Mouse (Mus musculus) heart, embryonic 12.5 days (tissue): ENCODE data around the gene Ubap1. TPM values are rescaled to one million over a fixed set of nuclear protein-coding genes. Genes with fewer than 3 reads are reported as not detected.
A peak's percentile ranks its signal among the peaks of the same experiment; 100 is the strongest.

Source experiments
- ATAC-seq: fragments of 200-750 bp; cut with Nextera tagmentation; 2 replicates; pipeline ENCODE4 v1.8.0; 2017; ENCODE audit warnings: moderate TSS enrichment, moderate library complexity; ENCODE audit not compliant: insufficient number of reproducible peaks, low FRiP score
- H3K27ac ChIP-seq: fragments of 300-500 bp; sonication (generic); 2 replicates; pipeline ENCODE4 v1.5.1; 2016; ENCODE audit warnings: mild to moderate bottlenecking, moderate library complexity; ENCODE audit not compliant: poor library complexity, severe bottlenecking
- H3K27me3 ChIP-seq: fragments of 300-500 bp; sonication (generic); replicated peaks from 2 replicates; pipeline ENCODE4 v1.6.1; 2016; ENCODE audit warnings: mild to moderate bottlenecking, moderate library complexity
- H3K36me3 ChIP-seq: fragments of 300-500 bp; sonication (generic); 2 replicates; pipeline ENCODE4 v1.6.1; 2016; ENCODE audit warnings: mild to moderate bottlenecking, moderate library complexity
- H3K4me1 ChIP-seq: fragments of 300-500 bp; sonication (generic); replicated peaks from 2 replicates; pipeline ENCODE4 v1.6.1; 2016; ENCODE audit warnings: mild to moderate bottlenecking
- H3K4me2 ChIP-seq: fragments of 300-500 bp; sonication (generic); 2 replicates; pipeline ENCODE4 v1.6.1; 2016; ENCODE audit warnings: mild to moderate bottlenecking, moderate library complexity
- H3K4me3 ChIP-seq: fragments of 300-500 bp; sonication (generic); 2 replicates; pipeline ENCODE4 v1.5.1; 2016; ENCODE audit warnings: mild to moderate bottlenecking
- H3K9ac ChIP-seq: fragments of 300-500 bp; sonication (generic); 2 replicates; pipeline ENCODE4 v1.6.1; 2016; ENCODE audit warnings: mild to moderate bottlenecking, moderate library complexity
- H3K9me3 ChIP-seq: fragments of 300-500 bp; sonication (generic); replicated peaks from 2 replicates; pipeline ENCODE4 v1.6.1; 2016; ENCODE audit warnings: mild to moderate bottlenecking, moderate library complexity
- WGBS: fragments of 180-500 bp; shearing (Covaris S2); methylation state at CpG from one replicate; pipeline ENCODE4 v1.1.7; 2016; 5-methylcytosine and 5-hydroxymethylcytosine counted together
- polyA plus RNA-seq: library from polyadenylated mRNA; unstranded; fragments of >200 nt; fragmentation: Nextera tagmentation; extraction: Ambion mirVana; gene quantifications from 2 replicates; pipeline ENCODE4 v1.2.1, GENCODE M21; 2016

Ubap1 gene
- polyA plus RNA-seq, 1 experiment from 2014 or later: 53.3 TPM

DNA sequence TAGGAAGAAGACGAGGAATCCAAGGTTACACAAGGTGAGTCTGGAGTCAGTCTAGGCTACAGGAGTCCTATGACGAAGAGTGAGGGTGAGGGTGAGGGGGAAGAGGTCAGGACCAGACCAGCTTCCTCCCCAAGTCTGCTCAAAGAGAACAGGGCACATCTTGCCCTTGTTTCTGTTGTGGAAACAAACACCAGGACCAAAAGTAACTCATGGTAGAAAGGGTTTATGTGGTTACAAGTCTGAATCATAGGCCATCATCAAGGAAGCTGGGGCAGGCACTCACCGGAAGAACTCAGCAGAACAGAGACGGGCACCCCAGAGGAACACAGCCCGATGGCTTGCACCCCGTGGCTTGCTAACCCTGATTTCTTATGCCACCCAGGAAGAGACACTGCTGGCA lies 21.9 kb upstream of the Ubap1 start:
- no peak overlapping the region for H3K9ac ChIP-seq
- H3K36me3 ChIP-seq: no peaks in the 10 kb centered on the region
- WGBS: 80% methylated on average over 6 of the region's 6 CpGs
- H3K4me3 ChIP-seq: no peak overlapping the region
- H3K27ac ChIP-seq: no peak overlapping the region
- no peaks in the 10 kb centered on the region for H3K4me1 ChIP-seq
- H3K9me3 ChIP-seq: no peaks in the 10 kb centered on the region
- H3K27me3 ChIP-seq: no peaks in the 10 kb centered on the region
- no peak for ATAC-seq
- no peak overlapping the region for H3K4me2 ChIP-seq

DNA sequence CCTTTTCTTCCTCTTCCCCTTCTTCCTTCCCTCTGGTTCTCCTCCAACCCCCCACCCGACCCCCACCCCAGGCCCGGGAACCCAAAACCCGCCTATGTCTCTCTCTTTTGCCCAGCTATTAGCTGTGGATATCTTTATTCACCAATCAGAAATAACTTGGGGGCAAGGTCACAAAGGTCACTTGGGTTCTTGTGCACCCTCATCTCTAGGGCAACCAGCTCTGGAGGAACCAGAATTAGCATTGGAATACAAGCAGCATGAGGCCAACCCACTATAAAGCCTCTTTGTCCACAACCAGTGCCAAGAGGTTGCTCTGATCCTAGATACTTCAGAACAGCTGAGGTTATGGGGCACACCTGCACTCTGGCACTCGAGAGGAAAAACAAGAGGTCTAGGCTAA lies 19.3 kb upstream of the Ubap1 start:
- no peaks in the 10 kb centered on the region for H3K27me3 ChIP-seq
- no peak overlapping the region for H3K27ac ChIP-seq
- no peaks in the 10 kb centered on the region for H3K36me3 ChIP-seq
- H3K4me2 ChIP-seq: no peak overlapping the region
- no peaks in the 10 kb centered on the region for H3K4me1 ChIP-seq
- no peak for ATAC-seq
- H3K4me3 ChIP-seq: no peak overlapping the region
- no peaks in the 10 kb centered on the region for H3K9me3 ChIP-seq
- H3K9ac ChIP-seq: no peak overlapping the region
- 61% methylated on average over 4 of the region's 4 CpGs for WGBS

GRCm38 (mm10) chr4:41331085-41331484 lies 17.7 kb upstream of the Ubap1 start:
- Histone ChIP-seq H3K4me2 (no peak overlapping the region), H3K27ac (no peak overlapping the region), H3K4me3 (no peak overlapping the region), H3K36me3 (no peaks in the 10 kb centered on the region), H3K4me1 (no peaks in the 10 kb centered on the region), H3K9ac (no peak overlapping the region), H3K9me3 (no peaks in the 10 kb centered on the region), H3K27me3 (no peaks in the 10 kb centered on the region)
- WGBS: 66% methylated on average over 3 of the region's 3 CpGs
- ATAC-seq: peak; percentile 81

DNA sequence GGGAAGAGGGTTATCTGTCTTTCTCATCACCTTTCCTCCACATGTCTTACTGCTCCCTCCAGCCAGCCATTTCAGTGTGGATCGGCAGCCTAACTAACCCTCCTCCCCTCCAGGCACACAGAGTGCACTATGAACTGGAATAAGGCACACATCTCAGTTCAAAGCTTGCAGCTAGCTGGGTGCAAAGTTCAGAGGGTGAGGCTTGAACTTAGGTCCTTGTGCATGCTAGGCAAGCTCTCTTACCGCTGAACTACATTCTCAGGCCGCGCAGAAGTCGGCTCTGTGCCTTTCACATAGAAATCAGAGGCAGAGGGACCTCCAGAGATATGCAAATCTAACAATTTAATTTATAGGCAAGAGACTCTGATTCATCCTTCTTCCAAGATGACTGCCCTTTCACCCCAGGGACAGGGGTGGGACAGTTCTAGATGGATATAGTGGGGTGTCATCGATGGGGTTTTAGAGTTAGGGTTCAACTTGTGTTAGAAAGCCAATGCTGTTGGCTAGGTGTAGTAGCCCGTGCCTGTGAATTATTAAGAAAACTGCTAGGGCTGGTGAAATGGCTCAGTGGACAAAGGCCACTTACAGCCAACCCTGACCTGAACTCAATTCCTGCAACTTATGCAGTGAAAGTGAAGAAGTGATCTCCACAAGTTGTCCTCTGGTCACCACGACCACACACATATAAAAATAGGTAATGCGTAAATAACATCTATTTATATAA lies 16.9 kb upstream of the Ubap1 start:
- WGBS: 80% methylated on average over 9 of the region's 9 CpGs
- no peaks in the 10 kb centered on the region for H3K4me1 ChIP-seq
- H3K27me3 ChIP-seq: no peaks in the 10 kb centered on the region
- H3K36me3 ChIP-seq: no peaks in the 10 kb centered on the region
- H3K4me2 ChIP-seq: no peak overlapping the region
- no peak overlapping the region for H3K27ac ChIP-seq
- no peak overlapping the region for H3K9ac ChIP-seq
- ATAC-seq: no peak
- no peaks in the 10 kb centered on the region for H3K9me3 ChIP-seq
- no peak overlapping the region for H3K4me3 ChIP-seq

DNA sequence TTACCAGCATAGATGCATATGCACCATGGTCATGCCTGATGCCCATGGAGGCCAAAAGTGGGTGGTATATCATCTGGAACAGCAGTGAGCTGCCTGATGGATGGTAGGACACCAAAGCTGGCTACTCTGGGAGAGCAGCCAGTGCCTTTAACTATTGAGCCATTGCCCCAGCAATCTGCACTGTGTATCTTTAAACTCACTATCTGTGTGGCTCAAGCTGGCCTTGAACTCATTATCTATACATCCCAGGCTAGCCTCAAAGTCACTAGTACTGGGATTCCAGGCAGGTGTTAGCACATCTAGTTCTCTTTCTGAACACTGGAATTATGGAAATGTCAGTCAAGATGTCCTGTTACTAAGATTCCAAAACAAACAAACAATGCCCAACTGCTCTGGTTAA lies 12.2 kb upstream of the Ubap1 start:
- H3K27me3 ChIP-seq: no peaks in the 10 kb centered on the region
- H3K4me1 ChIP-seq: no peaks in the 10 kb centered on the region
- no peaks in the 10 kb centered on the region for H3K36me3 ChIP-seq
- no peak overlapping the region for H3K4me2 ChIP-seq
- no peak overlapping the region for H3K27ac ChIP-seq
- no peaks in the 10 kb centered on the region for H3K9me3 ChIP-seq
- ATAC-seq: no peak
- no peak overlapping the region for H3K9ac ChIP-seq
- no peak overlapping the region for H3K4me3 ChIP-seq

DNA sequence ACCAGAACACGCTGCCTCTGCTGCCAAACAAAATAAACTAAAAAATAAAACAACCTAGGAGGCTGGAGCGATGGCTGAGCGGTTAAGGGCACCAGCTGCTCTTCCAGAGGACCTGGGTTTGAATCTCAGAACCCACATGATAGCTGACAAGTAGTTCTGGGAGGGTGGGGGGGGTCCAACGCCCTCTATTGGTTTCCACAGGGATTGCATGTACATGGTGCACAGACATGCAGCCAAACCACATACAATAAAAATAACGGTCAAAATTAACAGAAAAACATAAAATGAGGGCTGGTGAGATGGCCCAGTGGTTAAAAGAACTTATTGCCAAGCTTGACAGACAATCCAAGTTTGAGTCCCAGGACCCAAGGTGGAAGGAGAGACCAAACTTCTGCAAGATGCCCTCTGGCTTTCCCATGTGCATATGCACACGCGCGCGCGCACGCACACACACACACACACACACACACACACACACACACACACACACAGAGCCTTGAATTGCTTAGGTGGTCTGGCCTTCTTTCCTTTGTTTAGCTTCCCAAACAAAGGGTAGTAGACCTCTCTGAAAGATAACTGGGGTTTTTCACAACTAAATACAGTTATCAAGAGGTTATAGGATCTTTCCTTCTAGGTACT lies 7.8 kb upstream of the Ubap1 start:
- no peaks in the 10 kb centered on the region for H3K27me3 ChIP-seq
- no peaks in the 10 kb centered on the region for H3K4me1 ChIP-seq
- no peak overlapping the region for H3K4me3 ChIP-seq
- no peak overlapping the region for H3K4me2 ChIP-seq
- no peak for ATAC-seq
- 81% methylated on average over 11 of the region's 11 CpGs for WGBS
- H3K9ac ChIP-seq: no peak overlapping the region
- no peaks in the 10 kb centered on the region for H3K36me3 ChIP-seq
- no peaks in the 10 kb centered on the region for H3K9me3 ChIP-seq
- H3K27ac ChIP-seq: no peak overlapping the region

- Histone ChIP-seq H3K4me3 (no peak overlapping the region), H3K36me3 (no peaks in the 10 kb centered on the region), H3K9me3 (no peaks in the 10 kb centered on the region), H3K27me3 (no peaks in the 10 kb centered on the region), H3K4me2 (no peak overlapping the region), H3K4me1 (peaks cover 17% of the 10 kb centered on the region), H3K9ac (no peak overlapping the region), H3K27ac (no peak overlapping the region)
- no peak for ATAC-seq
- 70% methylated on average over 2 of the region's 2 CpGs for WGBS
Observed at GRCm38 (mm10) chr4:41346011-41346410, 2.8 kb upstream of the Ubap1 start.

DNA sequence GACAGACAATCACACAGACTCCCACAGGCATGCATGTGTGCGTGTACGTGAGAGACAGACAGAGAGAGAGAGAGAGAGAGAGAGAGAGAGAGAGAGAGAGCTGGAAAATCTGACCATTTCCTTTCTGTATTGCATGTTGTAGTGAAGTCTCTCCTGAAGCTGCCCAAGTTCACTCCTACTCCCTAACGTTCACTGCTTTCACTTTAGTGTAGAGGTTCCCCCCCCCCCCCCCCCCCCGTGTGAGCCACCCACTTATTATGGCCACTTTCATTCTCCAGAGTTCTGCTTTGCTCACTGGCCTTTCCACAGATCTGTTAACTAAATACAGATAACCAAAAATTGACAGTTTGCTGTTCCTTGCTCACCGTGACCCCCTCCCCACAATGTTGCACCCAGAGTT lies 957 bp upstream of the Ubap1 start:
- Histone ChIP-seq H3K27me3 (no peaks in the 10 kb centered on the region), H3K4me3 (peak overlapping the region; percentile 13; the same call in 1 of the 2 replicates), H3K9ac (peak overlapping the region; percentile 13), H3K27ac (peak overlapping the region; percentile 25), H3K4me1 (peaks cover 19% of the 10 kb centered on the region), H3K4me2 (peak overlapping the region; percentile 52), H3K9me3 (no peaks in the 10 kb centered on the region), H3K36me3 (peaks cover 8% of the 10 kb centered on the region; the same call in 1 of the 2 replicates)
- no peak for ATAC-seq
- 29% methylated on average over 4 of the region's 5 CpGs for WGBS

DNA sequence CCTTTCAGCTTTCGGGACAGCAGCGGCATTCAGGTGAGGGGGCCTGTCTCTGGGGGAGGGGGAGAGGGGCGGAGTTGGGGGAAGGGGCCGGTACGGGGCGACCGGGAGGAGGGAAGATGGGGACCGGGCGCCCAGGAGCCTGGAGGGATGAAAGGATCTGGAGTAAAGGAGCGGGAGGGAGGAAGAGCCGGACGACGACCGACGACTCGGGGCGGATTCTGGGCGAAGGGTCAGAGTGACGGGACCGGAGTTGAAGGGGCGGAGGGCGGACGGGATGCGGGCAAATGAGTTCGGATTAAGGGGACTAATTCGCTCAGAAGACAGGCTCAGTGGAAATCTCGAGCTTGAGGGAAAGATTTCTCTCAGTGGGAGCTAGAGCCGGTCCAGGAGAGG lies 399 bp downstream of the Ubap1 start:
- peak; percentile 75 for ATAC-seq
- Histone ChIP-seq H3K36me3 (peaks cover 9% of the 10 kb centered on the region; the same call in 1 of the 2 replicates), H3K4me1 (peaks cover 20% of the 10 kb centered on the region), H3K9ac (peak overlapping the region; percentile 95), H3K27ac (peak overlapping the region; percentile 97), H3K4me2 (peak overlapping the region; percentile 82), H3K4me3 (peak overlapping the region; percentile 86), H3K9me3 (no peaks in the 10 kb centered on the region), H3K27me3 (no peaks in the 10 kb centered on the region)
- under 1% methylated on average over 28 of the region's 28 CpGs for WGBS

DNA sequence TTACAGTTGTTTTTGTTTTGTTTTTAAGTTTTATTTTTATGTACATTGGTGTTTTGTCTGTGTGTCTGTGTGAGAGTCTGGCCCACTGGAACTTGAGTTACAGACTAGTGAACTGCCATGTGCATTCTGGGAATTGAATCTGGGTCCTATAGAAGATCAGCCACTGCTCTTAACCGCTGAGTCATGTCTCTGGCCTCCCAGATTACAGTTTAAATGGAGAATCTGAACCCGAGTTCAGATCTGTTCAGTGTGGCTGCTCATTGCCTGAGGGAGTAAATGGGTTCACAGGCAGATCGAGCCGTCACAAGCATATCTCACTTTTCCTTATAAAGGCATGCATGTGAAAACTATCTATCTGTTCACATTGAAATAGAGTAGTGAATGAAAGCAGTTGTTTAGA lies 4.0 kb downstream of the Ubap1 start:
- Histone ChIP-seq H3K9ac (no peak overlapping the region), H3K4me1 (peaks cover 15% of the 10 kb centered on the region), H3K27ac (no peak overlapping the region), H3K4me3 (no peak overlapping the region), H3K9me3 (no peaks in the 10 kb centered on the region; the same call in 1 of the 2 replicates), H3K4me2 (no peak overlapping the region), H3K27me3 (no peaks in the 10 kb centered on the region), H3K36me3 (peaks cover 20% of the 10 kb centered on the region)
- no peak for ATAC-seq
- 83% methylated on average over 4 of the region's 4 CpGs for WGBS

DNA sequence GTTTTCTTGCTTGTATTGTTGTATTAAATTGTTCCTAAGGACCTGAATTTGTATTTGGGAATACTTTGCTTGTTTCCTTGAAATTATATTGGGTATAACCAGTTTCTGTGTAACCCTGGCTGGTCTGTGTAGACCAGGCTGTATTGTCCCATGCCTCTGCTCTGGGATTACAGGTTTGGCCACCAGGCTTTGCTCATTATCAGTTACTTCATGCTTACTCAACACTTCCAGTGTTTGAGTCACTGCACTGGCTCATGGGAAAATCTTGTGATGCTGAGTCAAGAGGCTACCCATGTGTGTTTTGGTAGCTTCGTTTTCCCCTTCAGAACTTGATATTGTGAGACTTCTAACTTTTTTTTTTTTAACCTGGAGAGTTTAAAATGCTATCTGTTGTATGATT lies 4.5 kb downstream of the Ubap1 start:
- H3K9ac ChIP-seq: no peak overlapping the region
- ATAC-seq: no peak
- H3K27ac ChIP-seq: no peak overlapping the region
- no peaks in the 10 kb centered on the region; the same call in 1 of the 2 replicates for H3K9me3 ChIP-seq
- peaks cover 20% of the 10 kb centered on the region for H3K36me3 ChIP-seq
- WGBS: 92% methylated on average over 1 of the region's 1 CpGs
- H3K27me3 ChIP-seq: no peaks in the 10 kb centered on the region
- no peak overlapping the region for H3K4me3 ChIP-seq
- peaks cover 10% of the 10 kb centered on the region for H3K4me1 ChIP-seq
- H3K4me2 ChIP-seq: no peak overlapping the region
